Mouse (Mus musculus) regulatory T cell (primary cell): Measurements from ENCODE around the gene Parp6.

ENCODE experiments used
- in situ Hi-C: fragments of 300-600 bp; cut with MboI, MseI; formaldehyde crosslinking; loops from one replicate; pipeline ENCODE4 v1.15.1; 2025; ENCODE audit warnings: high pct_unique_total_duplicates

Parp6 gene

DNA sequence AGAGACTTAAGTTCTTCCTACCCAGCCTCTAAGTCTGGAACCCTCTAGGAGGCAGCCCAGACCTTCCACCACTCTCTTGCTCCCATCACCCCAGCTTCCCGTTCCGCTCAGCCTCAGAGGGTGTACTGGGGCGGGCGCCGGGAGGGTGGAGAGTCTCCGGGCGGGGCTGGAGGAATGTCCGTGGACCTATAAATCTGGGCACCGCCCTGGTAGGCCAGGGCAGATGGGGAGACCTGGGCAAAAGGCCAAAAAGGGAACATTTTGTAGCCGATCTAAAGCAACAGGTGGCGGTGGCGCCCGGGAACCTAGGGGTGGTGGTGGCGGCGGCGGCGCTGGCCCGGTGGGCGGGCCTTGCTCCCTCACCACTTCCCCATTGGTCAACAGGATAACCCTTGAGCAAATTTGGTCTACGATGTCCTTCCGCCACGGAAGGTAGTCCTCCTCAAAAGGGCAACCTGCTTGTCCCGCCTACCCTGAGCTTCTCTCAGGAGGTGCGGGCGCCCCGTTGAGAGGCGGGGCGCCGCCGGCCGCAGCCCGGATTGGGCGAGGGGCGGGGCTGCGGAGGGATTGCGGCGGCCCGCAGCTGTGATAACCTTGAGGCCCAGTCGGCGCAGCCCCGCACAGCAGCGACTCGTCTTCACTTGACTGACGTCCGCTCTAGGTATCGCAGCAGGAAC, 39.0 kb downstream of the Parp6 start, which contains the start of gene Pkm:
TSS of gene Pkm (plus strand) at position 411 of the 677 bp plus-strand sequence.
- in situ Hi-C loops, result loop anchor here (5.0 kb wide), 1 partner anchor 169 kb away; the partner anchor contains the start of gene Arih1

DNA sequence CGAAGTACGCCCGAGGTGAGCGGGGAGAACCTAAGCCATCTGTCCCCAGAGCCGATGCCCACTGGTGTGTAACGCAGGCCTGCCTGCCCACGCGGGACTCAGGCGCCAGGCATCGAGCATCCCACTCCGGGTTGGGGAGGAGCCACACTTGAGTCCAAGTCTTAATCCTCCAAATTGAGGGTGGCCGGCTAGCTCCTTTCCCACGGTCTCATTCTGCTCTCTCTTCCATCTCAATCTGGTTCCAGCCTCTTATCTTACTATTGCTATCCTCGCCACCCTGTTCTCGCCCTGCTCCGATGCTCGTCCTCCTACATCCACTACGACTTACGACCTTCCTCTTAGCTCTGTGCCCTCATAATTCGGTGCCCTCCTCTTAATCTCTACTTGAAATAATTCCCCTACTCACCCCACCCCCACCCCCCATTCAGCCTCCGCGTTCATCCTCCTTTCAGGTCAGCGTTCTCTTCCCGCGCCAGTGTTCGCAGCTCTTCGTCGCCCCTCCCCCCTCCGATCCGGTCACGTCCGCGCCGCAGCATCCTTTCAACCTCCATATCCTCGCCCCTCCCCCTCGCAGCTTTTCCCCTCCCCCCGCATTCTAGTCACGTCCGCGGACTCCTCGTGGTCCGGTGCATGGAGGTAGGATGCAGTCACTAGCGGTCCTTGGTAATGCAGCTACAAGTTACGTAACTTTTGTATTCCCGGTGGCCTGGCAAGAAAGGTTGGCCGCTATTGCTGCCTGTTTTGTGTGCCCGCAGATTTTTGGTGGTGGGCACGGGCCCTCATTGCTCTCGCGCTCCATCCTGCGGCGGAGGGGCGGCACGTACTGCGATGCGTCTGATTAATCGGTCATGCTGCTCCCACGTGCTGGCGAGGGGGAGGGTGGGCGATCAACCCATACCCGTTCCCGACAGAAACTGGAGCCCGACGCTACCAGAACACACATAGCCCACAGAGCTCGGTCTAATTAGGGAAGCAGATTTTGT, 39.8 kb downstream of the Parp6 start:
- in situ Hi-C loops, result loop anchor here (5.0 kb wide), 1 partner anchor 170 kb away; the partner anchor contains the start of gene Arih1

DNA sequence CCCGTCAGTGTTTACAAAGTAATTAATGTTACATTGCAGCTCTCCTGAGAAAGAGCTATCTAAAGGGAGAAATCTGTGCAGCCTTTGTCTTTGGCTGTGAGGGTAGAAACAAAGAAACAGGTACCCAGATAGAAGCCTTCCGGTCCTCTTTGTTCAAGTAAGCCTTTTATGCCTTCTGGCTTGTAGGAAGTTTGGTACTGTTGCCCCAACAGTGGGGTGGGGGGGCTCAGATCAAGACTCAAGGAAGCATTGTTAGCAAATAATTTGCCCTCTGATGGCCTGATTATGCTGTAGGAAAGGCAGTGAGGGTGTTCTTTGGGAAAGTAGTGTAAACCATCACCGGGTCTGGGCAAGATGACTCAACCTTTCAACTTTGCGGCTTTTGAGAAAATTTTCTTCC, 41.1 kb downstream of the Parp6 start:
- in situ Hi-C loops, result loop anchor here (5.0 kb wide), 1 partner anchor 171 kb away; the partner anchor contains the start of gene Arih1

DNA sequence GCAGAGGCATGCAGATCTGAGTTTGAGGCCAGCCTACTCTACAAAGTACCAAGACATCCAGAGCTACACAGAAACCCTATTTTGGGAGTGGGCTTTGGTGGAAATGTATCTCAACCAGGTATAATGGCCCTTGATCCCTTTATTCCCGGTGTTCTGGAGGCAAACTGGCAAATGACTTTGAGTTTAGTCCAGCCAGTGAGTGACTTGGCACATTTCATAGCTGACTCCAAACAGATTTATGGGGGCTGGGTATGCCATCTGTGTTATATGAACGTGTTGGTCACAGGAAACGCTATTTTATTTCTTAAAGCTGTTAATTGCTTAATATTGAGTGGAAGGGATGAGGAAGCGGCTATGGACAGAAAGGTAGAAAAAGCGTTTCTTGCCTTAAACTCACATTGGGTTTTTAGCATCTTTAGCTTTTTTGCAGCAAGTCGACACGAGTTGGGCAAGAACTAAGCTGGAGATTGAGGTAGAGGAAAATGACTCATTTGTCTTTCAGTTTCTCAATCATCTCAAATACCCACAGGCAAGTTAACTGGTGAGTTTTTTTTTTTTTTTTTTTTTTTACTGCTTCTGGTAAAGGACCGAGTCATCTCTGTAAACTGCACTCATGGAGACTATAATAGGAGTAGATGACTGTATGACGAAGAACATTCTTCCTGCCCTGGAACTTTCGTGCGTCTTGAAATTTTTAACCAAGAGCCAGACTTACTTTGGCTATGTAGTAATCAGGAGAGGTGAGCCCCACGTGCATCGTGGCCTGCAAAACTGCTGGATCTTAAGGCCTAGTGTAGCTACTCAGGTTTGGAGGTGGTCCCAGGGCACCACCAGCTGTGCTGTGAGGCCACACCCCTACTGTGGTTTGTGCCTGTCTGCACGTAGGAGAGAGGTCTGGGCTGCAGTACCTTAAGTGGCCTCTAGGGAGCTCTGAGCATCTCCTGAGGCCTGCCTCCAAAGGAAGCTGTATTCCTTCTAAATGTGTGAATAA, 42.2 kb downstream of the Parp6 start:
- in situ Hi-C loops, result loop anchor here (5.0 kb wide), 1 partner anchor 172 kb away; the partner anchor contains the start of gene Arih1

DNA sequence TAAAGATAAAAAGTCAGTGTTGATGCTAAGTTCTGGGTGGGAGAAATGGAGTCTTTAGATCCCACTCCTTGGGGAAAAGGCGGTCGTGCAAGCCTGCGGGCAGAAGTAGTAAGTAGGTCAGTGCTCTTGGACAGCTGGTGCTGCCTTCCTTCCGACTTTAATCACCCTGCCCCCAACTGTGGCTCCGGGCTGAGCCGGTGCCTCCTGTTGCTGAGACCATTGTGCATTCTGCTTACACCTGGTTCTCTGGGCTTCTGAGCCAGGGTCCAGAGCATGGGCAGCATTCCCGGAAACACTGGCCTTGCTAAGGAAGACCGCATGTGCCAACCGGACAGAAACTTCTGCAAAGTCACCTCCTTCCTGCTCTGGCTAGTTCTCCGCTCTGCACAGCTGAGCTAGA, 43.3 kb downstream of the Parp6 start:
- in situ Hi-C loops, result no loop called here

DNA sequence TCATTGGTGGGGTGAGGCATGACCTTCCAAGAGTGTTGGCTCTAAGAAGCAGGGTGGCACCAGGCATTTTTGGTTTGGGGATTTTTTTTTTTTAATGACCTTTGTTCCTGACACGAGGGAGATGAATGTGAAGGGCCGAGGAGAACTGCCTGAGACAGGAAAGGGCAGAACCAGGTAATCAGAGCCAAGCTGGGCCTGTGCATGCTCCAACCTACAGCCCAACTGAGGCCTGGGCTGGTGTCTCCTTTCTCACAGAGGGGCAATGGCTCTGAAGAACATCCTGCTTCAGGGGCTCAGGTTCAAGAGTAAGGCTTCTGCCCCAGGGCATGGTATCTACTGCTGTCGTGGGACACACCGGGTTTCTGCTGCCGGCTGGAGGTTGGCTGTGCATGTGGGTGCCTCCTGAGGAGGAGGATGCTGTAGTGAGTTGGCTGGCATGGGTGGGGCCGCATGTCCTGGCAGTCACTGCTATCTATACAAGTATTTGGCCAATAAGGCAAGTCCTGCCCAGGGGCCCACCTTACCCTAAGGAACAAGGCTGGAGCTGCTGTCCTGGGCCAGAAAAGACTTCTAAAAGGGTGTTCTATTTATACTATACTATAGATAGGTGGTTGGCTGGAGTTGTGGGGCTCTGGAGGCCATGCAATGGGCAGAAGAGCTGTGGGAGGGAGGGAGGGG, 44.4 kb downstream of the Parp6 start:
- in situ Hi-C loops, result no loop called here

DNA sequence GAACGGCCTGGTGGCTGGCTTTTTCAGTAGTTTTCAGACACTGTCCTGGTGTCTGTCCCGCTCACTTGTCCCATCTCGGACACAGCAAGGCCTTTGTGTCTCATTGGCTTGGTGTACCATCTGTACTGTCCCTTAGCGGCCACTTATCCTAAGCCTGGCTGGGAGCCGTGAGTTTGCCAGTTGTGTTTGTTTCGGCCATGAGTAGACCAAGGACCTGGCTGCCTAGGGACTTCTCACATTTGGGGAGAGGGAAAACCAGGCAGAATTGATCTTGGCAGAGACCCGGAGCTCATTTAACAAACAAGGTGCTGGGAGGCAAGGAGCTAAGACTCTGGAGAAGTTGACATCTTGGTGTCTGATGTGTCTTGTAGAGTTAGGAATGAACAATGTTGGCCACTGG, 46.1 kb downstream of the Parp6 start:
- in situ Hi-C loops, result no loop called here

DNA sequence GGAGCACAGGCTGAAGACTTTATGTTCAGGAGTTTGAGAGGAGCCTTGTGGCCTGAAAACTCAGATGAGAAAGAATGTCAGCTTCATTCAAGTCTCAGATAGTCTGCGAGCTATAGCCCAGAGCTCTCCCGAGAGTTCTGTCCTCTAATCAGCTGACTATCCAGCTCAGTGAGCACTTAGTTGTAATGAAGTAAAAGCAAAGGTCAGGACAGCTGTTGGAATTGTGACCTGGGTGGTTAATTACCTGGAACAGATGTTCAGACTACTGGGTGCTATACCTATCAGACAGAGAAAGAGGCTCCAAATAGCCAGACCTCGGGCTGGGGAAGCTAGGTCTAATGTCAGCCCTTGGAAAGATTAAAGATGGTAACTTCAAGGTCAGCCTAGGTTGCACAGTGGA, 46.9 kb downstream of the Parp6 start:
- in situ Hi-C loops, result no loop called here

DNA sequence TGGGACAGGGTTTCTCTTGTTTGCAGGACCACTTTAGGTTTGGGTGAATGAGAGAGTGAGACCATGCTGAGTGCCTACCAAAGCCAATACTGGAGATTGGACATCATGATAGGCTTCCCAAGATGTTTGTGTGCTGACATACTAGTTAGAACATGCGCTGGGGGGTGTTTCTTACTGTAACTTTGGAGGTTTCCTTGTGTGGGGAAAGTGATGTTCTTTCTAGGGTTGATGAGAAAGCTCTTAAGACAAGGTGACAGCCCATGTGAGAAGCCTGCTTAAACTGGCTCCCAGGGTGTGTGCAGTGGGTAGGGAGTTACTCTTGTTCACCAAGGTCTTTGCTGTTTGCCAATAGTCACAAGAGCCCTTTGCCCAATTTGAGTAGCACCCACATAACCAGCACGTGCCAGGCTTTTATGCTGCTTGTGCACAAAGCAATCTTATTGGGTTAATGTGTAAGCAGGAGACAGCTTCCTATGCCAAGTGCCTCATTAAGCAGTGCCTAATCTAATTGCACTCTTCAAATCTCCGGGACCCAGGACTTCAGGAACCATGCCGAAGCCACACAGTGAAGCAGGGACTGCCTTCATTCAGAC, 47.7 kb downstream of the Parp6 start:
- in situ Hi-C loops, result no loop called here

DNA sequence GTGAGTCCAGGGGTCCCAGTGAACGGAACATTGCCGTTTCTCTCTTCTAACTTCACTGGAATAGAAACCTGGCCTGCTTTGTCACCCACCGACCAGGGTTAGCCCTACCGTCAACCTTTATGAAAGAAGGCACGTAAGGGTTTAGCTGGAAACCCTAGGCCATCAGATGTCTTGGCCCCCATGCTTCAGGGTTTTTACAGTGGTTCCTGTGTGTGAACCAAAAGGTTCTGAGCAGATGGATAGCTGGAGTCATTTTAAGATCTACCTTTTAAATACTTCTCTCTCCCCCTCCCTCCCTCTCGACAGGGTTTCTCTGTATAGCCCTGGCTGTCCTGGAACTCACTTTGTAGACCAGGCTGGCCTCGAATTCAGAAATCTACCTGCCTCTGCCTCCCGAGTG, 48.9 kb downstream of the Parp6 start:
- in situ Hi-C loops, result no loop called here

DNA sequence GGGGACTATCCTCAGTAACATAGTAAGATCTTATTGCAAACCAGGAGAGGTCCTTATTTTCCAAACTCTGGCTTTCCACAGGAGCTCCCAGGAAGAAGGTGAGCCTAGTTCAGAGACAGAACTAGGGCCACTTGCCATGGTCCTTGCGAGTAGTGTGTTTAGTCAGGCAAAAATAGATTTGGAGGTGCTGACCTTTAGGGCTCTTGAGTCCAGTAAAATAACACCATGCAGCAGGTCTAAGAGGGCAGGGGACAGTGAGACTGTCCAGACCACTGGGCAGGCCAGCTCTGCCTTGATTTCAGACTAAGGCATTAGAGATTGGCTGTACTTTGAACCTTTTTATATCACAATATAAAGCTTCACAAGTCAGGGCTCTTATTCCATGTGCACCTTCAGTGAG, 49.7 kb downstream of the Parp6 start:
- in situ Hi-C loops, result no loop called here

DNA sequence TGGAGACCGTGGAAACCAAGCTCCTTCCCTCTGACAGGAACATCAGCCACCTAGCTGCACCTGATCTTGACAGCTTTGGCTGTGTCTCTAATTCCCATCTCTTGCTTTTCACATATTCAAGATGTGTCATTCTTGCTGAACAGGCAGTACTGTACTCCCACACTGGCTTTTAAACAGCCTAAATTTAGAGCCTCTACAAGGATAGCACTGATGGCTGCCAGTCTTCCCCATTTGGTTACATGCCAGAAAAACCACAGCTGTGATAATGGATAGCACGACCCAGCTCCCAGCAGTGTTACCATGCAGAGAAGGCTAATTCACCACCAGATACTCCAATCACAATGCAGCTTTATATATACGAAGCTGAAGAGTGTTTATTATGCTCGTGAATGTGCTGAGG, 50.2 kb downstream of the Parp6 start:
- in situ Hi-C loops, result no loop called here

DNA sequence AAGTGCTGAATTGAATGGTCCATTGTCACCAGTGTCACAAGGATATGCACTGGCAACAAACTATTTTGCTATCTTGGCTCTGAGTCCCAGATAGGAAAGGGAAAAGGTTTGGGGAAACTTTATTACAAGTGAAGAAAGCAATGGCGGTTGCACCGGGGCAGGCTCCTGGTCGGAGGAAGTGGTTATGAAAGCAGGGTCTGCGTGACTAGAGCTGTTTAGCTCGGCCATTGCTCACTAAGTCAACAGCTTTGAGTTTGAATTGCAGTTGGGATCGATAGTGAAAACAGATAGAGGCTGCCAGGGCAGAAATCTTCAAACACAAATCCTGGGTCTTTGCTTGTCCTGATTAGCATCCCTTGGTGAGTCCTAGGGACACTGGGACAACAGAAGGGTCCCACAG, 50.8 kb downstream of the Parp6 start:
- in situ Hi-C loops, result no loop called here

DNA sequence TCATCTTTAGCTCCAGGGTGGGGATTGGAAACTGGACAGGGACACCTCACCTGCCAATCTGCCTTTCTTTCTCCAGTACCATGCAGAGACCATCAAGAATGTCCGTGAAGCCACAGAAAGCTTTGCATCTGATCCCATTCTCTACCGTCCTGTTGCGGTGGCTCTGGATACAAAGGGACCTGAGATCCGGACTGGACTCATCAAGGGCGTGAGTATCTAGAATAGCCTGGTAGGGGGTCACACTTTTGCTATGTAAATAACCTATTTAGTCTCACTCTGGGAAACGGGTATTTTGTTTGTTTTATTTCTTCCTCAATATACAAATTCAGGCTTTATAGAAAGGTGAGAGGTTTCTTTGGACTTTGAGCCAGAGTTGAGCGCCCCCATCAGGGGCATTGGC, 51.4 kb downstream of the Parp6 start:
- in situ Hi-C loops, result no loop called here

DNA sequence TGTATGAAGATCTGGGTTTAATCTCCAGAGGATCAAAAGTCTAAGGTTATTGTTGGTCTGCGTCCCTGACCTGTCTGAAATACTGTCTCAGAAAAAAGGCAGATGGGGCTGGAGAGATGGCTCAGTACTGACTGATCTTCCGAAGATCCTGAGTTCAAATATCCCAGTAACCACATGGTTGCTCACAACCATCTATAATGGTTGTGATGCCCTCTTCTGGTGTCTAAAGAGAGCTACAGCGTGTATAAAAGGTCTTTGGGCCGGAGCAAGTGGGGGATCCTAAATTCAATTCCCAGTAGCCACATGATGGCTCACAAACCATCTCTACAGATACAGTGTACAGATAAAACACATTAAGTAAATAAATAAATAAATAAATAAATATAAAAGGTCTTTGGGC, 52.1 kb downstream of the Parp6 start:
- in situ Hi-C loops, result no loop called here

DNA sequence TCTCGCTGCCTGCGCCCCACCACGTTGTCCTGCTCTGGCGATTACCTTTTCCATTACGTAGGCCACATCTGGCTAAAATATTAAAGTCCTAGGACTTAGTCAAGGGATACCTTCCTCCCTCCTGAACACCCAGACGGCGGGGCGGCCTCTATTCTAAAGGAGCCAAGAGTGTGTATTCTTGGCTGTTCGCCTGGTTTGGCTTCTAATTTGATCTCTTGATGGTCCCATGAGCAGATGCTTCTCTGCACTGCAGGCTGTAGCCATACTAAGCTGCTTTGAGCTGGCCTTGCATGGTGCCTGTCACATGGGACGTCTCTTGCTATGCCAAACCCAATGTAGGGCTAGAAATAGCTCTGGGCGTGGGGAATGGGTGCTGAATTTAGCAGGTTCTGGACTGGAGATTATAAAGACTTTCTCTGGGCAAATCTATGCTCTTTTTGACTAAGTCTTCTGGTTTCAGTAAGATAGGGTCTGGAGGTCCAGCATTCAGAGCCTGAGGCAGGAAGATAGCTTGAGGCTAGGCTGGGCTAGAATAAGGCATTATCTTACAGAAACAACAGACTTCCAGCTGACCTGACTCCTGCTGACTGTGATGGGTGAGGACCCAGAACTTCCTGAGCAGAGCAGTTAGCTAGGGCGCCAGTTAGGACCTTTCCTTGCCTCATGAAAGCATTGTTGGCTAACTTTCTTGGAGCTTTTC, 55.3 kb downstream of the Parp6 start:
- in situ Hi-C loops, result no loop called here

DNA sequence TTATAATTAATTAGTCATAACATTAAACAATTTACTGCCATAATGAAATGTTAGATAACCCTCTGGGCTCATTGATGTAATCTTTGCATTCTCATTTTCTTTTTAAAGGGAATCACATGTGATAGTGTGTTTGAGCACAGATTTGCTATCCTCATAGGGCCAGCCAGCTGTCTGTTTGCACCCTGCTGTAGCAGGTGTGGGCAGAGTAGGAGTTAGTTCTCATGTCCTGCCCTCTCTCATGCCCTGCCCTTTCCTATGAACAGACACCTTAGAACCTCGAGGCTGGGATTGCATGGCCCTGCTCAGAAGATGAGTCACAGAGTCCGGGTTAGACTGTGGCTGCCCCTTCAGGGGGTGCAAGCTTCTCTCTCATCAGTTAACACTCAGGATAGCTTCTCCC, 56.3 kb downstream of the Parp6 start:
- in situ Hi-C loops, result no loop called here

DNA sequence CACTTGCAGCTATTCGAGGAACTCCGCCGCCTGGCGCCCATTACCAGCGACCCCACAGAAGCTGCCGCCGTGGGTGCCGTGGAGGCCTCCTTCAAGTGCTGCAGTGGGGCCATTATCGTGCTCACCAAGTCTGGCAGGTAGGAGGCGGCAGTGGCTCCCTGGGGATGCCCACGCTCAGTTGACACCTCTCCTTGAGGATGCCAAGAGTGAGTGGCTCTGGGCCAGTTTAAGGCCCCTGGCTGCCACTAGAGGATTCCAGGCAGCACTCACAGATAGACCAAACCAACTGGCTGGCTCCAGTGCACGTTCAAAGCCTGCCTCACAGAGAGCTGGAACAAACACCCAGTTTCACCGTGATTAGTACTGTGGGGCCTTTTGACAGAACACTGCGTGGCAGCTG, 58.5 kb downstream of the Parp6 start:
- in situ Hi-C loops, result no loop called here

DNA sequence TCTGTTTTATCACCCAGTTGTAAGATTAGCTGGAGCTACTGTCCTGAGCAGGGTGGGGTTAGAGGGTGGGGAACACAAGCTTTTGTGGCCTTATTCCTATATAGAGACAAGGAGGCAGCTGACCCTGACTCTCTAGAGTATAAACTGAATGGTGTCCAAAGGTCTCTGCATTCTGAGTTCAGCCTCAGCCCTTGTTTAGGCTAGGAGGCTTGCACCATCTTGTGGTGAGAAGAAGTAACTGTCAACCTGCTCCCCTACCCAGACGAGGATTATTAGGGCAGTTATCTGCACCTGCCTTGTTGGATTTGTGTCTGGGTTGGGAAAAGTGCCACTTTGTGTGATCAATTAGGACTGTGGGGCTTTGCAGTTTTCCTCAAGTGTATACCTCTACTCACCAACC, 61.2 kb downstream of the Parp6 start:
- in situ Hi-C loops, result no loop called here
